Mouse (Mus musculus) intestine, postnatal 0 days (tissue): Measurements from ENCODE around the gene Rxfp2. TPM values are rescaled to one million over a fixed set of nuclear protein-coding genes. Genes with fewer than 3 reads are reported as not detected.

Experiments used
- ATAC-seq: fragments of 200-750 bp; cut with Nextera tagmentation; 2 replicates; pipeline ENCODE4 v1.8.0; 2017; ENCODE audit warnings: mild to moderate bottlenecking, moderate TSS enrichment, moderate library complexity
- H3K27ac ChIP-seq: fragments of 300-500 bp; sonication (generic); 2 replicates; pipeline ENCODE4 v1.5.1; 2014; ENCODE audit warnings: mild to moderate bottlenecking, low read depth, low read length, moderate library complexity
- H3K27me3 ChIP-seq: fragments of 300-500 bp; sonication (generic); replicated peaks from 2 replicates; pipeline ENCODE4 v1.6.1; 2014; ENCODE audit warnings: low read length, mixed read lengths; ENCODE audit not compliant: control insufficient read depth, insufficient read depth
- H3K36me3 ChIP-seq: fragments of 300-500 bp; sonication (generic); 2 replicates; pipeline ENCODE4 v1.6.1; 2014; ENCODE audit warnings: mild to moderate bottlenecking, moderate library complexity; ENCODE audit not compliant: control insufficient read depth, insufficient read depth
- H3K4me1 ChIP-seq: fragments of 300-500 bp; sonication (generic); replicated peaks from 2 replicates; pipeline ENCODE4 v1.6.1; 2014; ENCODE audit warnings: antibody characterized with exemption, low read length, mixed read lengths; ENCODE audit not compliant: control insufficient read depth, insufficient read depth
- H3K4me2 ChIP-seq: fragments of 300-500 bp; sonication (generic); replicated peaks from 2 replicates; pipeline ENCODE4 v1.6.1; 2014; ENCODE audit warnings: low read depth, mild to moderate bottlenecking, moderate library complexity
- H3K4me3 ChIP-seq: fragments of 300-500 bp; sonication (generic); 2 replicates; pipeline ENCODE4 v1.5.1; 2014; ENCODE audit warnings: low read depth, low read length
- H3K9ac ChIP-seq: fragments of 300-500 bp; sonication (generic); 2 replicates; pipeline ENCODE4 v1.6.1; 2014; ENCODE audit warnings: mild to moderate bottlenecking, low read depth, low read length
- H3K9me3 ChIP-seq: fragments of 300-500 bp; sonication (generic); 2 replicates; pipeline ENCODE4 v1.6.1; 2016; ENCODE audit warnings: mixed run types; ENCODE audit not compliant: control insufficient read depth
- CTCF ChIP-seq: sonication (generic); IDR thresholded peaks from 2 replicates; pipeline ENCODE4 v1.5.1; 2016; ENCODE audit warnings: low read depth, mild to moderate bottlenecking, control low read depth, antibody characterized with exemption, moderate library complexity
- WGBS: fragments of 180-500 bp; shearing (Covaris S2); extraction: QIAGEN DNeasy Blood & Tissue Kit; methylation state at CpG from one replicate; pipeline ENCODE4 v1.1.7; 2014; 5-methylcytosine and 5-hydroxymethylcytosine counted together
- polyA plus RNA-seq: library from polyadenylated mRNA; unstranded; fragments of >200 nt; fragmentation: Nextera tagmentation; extraction: Ambion mirVana; gene quantifications from 2 replicates; pipeline ENCODE4 v1.2.1, GENCODE M21; 2015

Gene Rxfp2
- polyA plus RNA-seq, 1 experiment from 2014 or later: not detected

DNA sequence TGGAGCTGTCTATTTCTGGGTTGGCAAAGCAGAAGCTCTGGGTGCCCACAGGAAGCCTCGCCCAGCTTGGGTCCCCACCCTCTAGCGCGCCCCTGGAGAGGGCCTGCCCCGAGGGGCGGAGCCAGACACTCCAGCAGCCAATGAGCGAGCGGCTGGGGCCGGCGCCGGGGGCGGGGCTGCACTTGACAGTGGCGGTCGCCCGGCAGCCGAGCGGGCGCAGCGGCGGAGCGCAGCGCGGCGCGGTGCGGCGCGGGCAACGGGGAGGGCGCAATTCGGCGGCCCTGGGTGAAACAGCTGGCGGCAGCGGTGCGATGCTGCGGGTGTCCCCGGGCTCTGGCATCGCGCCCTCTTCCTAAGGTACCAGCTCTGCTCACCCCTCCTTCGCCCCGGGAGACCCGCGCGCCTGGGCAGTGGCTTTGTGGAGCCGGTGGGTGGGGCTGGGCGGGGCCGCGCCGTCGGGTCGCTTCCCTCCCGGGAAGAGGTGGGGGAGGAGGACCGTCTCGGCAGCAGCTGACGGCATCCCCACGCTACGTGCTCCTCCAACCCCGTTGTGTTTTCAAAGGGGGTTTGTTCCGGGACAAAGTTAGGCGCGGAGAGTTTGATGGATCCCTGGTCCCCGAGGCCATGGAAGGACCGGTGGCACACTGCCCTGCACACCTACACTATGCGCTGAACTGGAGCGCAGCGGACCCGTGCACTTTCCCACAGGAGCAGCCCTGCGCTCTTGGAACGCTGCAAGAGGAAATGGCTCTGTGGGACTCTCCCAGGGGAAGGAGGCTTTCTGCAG is 100.2 kb downstream of the Rxfp2 start, which contains the start of gene Fry:
TSS of gene Fry (plus strand) at position 191 of the 787 bp plus-strand sequence.
- peak; percentile 92 for ATAC-seq
- Histone ChIP-seq H3K27ac (no peak within 1 kb of the TSS), H3K4me3 (peak within 1 kb of the TSS; percentile 58), H3K9me3 (no peaks in the 10 kb centered on the region), H3K9ac (peak within 1 kb of the TSS; percentile 34), H3K27me3 (no peaks in the 10 kb centered on the region), H3K4me1 (no peaks in the 10 kb centered on the region), H3K36me3 (no peaks in the 10 kb centered on the region), H3K4me2 (peak within 1 kb of the TSS; percentile 89)
- no peak for TF ChIP-seq CTCF
- 0% methylated on average over 63 of the region's 68 CpGs for WGBS

DNA sequence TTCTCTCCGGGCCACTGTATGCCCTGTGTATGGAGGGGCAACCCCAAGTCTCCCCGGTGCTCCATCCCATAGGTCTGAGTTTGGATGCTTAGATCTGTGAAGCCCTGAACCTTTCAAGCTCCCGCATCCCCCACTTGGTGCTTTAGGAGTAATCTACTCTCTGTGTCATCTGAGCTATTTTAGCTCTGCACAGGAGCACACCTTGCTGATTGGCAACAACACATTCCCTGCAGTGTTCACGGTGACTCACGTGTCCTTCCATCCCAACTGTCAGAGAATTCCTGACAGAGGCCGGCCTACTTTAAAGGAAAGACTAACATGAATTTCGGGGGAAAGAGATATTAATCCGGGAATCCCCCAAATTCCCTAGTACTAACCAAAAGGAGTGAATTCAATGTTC is 102.2 kb downstream of the Rxfp2 start:
- H3K27ac ChIP-seq: no peak overlapping the region
- no peak for TF ChIP-seq CTCF
- H3K9ac ChIP-seq: no peak overlapping the region
- H3K4me1 ChIP-seq: no peaks in the 10 kb centered on the region
- no peaks in the 10 kb centered on the region for H3K9me3 ChIP-seq
- no peak overlapping the region for H3K4me2 ChIP-seq
- 91% methylated on average over 8 of the region's 8 CpGs for WGBS
- H3K27me3 ChIP-seq: no peaks in the 10 kb centered on the region
- H3K4me3 ChIP-seq: no peak overlapping the region
- ATAC-seq: no peak
- H3K36me3 ChIP-seq: no peaks in the 10 kb centered on the region

DNA sequence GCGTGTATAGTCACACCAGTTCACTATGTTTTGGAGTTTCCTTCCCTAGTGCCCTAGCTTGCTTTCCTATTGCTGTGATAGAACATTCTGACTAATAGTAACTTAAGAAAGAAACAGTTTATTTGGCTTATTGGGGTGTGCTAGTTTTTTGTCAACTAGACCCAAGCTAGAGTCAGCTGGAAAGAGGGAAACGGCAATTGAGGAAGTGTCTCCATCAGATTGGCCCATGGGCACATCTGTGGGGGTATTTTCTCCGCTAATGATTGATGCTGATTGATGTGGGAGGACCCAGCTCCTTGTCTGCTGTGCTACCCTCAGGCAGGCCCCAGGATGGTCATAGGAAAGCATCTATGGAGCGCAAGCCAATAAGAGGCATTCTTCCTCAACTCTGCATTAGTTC is 103.6 kb downstream of the Rxfp2 start:
- Histone ChIP-seq H3K36me3 (no peaks in the 10 kb centered on the region), H3K4me1 (no peaks in the 10 kb centered on the region), H3K9me3 (no peaks in the 10 kb centered on the region), H3K4me2 (no peak overlapping the region), H3K27me3 (no peaks in the 10 kb centered on the region), H3K9ac (no peak overlapping the region), H3K27ac (no peak overlapping the region), H3K4me3 (no peak overlapping the region)
- ATAC-seq: no peak
- TF ChIP-seq CTCF: no peak
- WGBS: 87% methylated on average over 4 of the region's 4 CpGs

DNA sequence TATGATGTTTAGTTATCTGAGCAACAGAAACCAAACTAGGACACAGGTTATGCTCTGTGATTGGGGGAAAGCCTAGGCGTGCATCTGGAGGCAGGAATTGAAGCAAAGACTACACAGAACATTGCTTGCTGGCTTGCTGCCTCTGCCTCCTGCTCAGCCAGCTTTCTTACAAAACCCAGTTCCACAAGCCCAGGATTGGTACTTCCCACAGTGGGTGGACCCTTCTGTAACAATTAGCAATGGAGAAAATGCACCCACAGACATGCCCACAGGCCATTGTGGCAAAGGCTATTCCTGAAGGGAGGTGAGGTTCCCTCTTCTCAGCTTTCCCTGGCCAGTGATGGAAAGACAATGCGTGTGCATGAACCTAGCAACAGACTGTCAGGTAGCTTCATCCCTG is 104.1 kb downstream of the Rxfp2 start:
- H3K4me1 ChIP-seq: no peaks in the 10 kb centered on the region
- H3K9ac ChIP-seq: no peak overlapping the region
- ATAC-seq: no peak
- WGBS: 81% methylated on average over 2 of the region's 2 CpGs
- no peak overlapping the region for H3K4me2 ChIP-seq
- no peaks in the 10 kb centered on the region for H3K27me3 ChIP-seq
- H3K27ac ChIP-seq: no peak overlapping the region
- no peak overlapping the region for H3K4me3 ChIP-seq
- no peaks in the 10 kb centered on the region for H3K36me3 ChIP-seq
- TF ChIP-seq CTCF: no peak
- no peaks in the 10 kb centered on the region for H3K9me3 ChIP-seq

DNA sequence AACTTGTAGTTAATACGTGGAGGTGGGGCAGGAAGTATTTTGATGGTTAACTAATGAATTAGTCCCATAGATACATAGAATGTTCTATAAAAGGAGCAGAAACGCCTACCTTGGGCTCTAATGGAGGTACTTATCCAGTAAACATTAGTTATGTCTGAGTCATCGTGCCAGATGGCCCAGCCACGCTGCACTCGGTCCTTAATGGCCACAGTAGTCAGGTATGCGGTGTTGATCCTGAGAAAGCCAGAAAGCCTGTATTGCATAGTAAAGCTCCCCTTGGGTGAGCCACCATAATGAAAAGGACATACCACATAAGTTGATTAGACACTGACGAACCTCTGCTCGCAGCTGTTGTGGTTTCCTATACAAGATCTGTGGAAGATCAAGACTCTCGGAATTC is 107.4 kb downstream of the Rxfp2 start:
- no peak overlapping the region for H3K4me2 ChIP-seq
- H3K9ac ChIP-seq: no peak overlapping the region
- whole genome bisulfite sequencing: 76% methylated on average over 9 of the region's 9 CpGs
- TF ChIP-seq CTCF: no peak
- ATAC-seq: no peak
- no peak overlapping the region for H3K27ac ChIP-seq
- H3K4me3 ChIP-seq: no peak overlapping the region
- no peaks in the 10 kb centered on the region for H3K27me3 ChIP-seq
- H3K4me1 ChIP-seq: no peaks in the 10 kb centered on the region
- no peaks in the 10 kb centered on the region for H3K36me3 ChIP-seq
- H3K9me3 ChIP-seq: no peaks in the 10 kb centered on the region

DNA sequence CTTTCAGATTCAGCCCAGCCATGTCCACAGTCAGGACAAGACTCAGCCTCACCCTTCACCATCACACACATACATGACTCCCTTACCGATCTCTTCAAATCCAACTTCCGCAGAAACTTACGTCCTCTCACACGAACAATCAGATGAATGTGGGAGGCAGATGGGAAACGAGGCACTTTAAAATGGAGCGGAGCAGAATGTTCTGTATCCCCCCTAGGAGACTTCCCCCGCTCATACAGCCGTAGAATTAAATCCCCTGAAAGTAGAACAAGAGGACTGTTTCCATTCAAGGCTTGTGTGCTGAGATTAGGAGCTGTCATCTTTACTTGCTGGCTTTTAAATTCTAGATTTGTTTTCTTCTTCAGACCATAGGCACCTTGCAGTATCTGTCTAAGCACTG is 110.0 kb downstream of the Rxfp2 start:
- no peak overlapping the region for H3K9ac ChIP-seq
- no peaks in the 10 kb centered on the region for H3K9me3 ChIP-seq
- WGBS: 90% methylated on average over 8 of the region's 8 CpGs
- no peaks in the 10 kb centered on the region for H3K27me3 ChIP-seq
- H3K36me3 ChIP-seq: no peaks in the 10 kb centered on the region
- no peak overlapping the region for H3K27ac ChIP-seq
- H3K4me2 ChIP-seq: no peak overlapping the region
- no peak for TF ChIP-seq CTCF
- H3K4me3 ChIP-seq: no peak overlapping the region
- H3K4me1 ChIP-seq: no peaks in the 10 kb centered on the region
- no peak for ATAC-seq
